Mouse (Mus musculus): ENCODE measurements around the gene Pnkd.

Gene Pnkd

GRCm38 (mm10) chr1:74297269-74297668, 12.5 kb downstream of the Pnkd start:
- 70% methylated on average over 3 of the region's 3 CpGs for WGBS

GRCm38 (mm10) chr1:74298157-74298750, 13.5 kb downstream of the Pnkd start:
- 78% methylated on average over 5 of the region's 5 CpGs for WGBS

- 51% methylated on average over 5 of the region's 5 CpGs for WGBS
Observed at GRCm38 (mm10) chr1:74298996-74299395, 14.3 kb downstream of the Pnkd start.

- WGBS = 69% methylated on average over 6 of the region's 6 CpGs
Observed at GRCm38 (mm10) chr1:74300347-74301110, 15.8 kb downstream of the Pnkd start.

- 78% methylated on average over 7 of the region's 7 CpGs for WGBS
Observed at GRCm38 (mm10) chr1:74302229-74302628, 17.5 kb downstream of the Pnkd start.

- 71% methylated on average over 2 of the region's 2 CpGs for WGBS
Observed at GRCm38 (mm10) chr1:74302835-74303234, 18.1 kb downstream of the Pnkd start.

- WGBS = 4% methylated on average over 56 of the region's 56 CpGs
Observed at GRCm38 (mm10) chr1:74303509-74304338, 19.0 kb downstream of the Pnkd start.

GRCm38 (mm10) chr1:74304339-74304790, 19.6 kb downstream of the Pnkd start:
- WGBS = 21% methylated on average over 12 of the region's 12 CpGs

GRCm38 (mm10) chr1:74304946-74305345, 20.2 kb downstream of the Pnkd start:
- WGBS = 73% methylated on average over 4 of the region's 4 CpGs

DNA sequence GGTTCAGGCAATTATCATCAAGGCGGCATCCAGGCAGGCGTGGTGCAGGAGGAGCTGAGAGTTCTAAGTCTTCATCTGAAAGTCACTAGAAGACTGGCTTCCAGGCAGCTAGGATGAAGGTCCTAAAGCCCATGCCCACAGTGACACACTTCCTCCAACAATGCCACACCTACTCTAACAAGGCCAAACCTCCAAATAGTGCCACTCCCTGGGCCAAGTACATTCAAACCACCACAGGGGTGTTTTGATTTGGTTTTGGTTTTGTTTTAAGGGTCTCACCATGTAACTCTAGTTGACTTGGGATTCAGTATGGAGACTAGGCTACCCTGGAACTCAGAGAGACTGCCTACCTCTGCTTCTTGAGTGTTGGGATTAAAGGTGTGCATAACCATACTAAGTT, 20.8 kb downstream of the Pnkd start, which contains the start of gene Tmbim1:
Tmbim1 (minus strand) TSS at position 101 of the 400 bp plus-strand sequence.
- WGBS = 97% methylated on average over 2 of the region's 2 CpGs

DNA sequence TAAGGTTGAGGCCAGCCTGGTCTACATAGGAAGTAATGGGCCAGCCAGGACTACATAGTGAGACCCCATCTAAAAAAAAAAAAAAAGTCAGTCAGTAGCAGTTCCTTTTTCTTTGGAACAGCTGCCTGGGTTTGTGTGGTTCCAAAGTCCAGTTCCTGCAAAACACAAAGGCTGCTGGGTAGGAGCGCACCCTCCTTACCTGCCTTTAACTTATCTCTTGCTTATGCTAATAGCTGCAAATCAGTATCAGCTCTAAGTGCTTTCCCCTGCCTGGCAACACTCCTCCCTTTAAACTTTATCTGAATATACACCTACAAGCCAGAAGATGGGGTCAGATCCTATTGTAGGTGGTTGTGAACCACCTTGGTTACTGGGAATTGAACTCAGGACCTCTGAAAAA, 22.4 kb downstream of the Pnkd start:
- WGBS = 100% methylated on average over 1 of the region's 1 CpGs

DNA sequence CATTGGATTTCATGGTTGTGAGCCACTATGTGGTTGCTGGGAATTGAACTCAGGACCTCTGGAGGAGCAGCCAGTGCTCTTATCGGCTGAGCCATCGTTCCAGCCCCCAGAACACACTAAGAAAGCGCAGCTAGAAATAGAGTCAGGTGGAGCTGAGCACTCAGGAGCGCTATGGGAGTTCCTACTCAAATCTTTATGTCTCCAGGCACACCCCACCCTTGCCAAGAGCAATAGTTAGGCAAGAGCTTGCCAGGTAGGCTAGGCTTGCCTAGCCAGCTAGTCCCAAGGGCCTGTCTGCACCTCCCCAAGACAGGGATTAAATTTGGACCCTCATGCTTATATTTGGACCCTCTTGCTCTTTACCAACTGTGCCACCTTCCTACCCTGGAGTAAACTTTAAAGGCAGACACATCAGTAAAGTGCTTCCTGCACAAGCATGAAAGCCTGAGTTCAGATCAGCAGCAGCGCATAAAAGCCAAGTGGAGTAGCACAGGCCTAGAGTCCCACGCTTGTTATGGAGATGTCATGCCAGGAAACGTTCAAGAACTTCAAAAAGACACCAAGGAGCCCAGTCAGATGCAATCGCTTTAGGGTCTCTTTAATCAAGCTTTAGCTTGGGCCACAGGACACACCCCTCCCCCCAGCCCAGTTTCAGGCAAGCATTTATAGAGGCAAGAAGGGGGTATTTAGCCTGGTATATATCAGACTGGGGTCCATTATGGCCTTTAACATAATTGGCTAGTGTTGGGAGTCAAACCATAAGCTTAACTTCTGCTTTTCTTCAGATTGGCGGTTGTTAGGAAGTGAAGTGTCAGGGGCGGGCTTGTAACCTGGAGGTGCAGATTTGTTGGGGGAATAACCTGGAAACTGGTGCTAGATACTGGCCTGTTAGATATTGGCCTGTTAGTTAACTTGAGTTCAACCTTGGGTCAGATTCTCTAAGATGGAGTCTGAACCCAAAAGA, 23.6 kb downstream of the Pnkd start:
- 87% methylated on average over 10 of the region's 10 CpGs for WGBS

- 54% methylated on average over 3 of the region's 3 CpGs for WGBS
Observed at GRCm38 (mm10) chr1:74309767-74310166, 25.0 kb downstream of the Pnkd start.

GRCm38 (mm10) chr1:74313049-74313692, 28.4 kb downstream of the Pnkd start:
- WGBS = 1% methylated on average over 3 of the region's 3 CpGs

DNA sequence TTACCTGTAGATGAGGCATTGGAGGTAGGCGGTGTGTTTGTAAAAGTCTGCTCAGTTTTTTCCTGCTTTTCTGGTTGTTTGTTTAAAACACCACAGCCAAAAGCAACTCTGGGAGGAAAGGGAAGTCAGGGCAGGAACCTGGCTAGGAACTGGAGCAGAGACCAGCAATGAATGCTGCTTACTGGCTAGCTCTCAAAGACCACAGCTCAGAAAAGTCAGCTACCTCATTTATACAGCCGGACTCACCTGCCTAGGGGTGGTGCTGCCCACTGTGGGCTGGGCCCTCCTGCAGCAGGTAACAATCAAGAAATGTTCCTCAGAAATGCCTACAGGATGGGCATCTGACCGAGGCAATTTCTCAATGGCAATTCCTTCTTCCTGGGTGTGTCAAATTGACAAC, 30.1 kb downstream of the Pnkd start:
- 75% methylated on average over 3 of the region's 3 CpGs for WGBS

DNA sequence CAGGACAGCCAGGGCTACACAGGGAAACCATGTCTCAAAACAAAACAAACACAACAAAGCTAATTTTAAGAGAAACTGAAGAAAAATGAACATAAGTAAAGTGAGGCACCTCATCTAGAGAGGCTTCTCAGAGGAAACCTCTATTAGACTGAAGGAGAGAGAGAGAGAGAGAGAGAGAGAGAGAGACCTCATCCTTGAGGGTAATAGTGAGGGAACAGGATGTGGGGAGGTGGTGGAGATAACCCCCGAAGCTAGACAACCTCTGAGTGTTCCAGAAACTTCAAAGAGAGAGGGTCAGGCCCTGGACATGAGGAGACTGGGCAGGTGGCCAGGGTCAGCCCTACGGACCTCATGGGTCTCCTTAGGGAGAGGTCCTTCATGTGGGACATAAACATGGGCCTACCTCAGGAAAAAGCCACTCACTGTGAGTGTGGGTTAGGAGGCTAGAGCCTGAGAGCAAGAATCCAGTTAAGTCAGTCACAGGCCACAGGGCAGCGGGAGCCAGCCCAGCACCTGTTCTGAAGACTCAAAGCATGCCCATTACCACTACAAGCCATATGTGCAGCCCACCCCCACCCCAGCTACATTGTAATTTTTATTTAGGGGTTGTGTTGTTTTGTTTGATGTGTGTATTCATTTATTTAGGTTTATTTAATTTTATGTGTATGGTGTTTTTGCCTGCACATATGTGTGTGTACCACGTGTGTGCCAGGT, 31.5 kb downstream of the Pnkd start:
- 78% methylated on average over 4 of the region's 4 CpGs for WGBS

DNA sequence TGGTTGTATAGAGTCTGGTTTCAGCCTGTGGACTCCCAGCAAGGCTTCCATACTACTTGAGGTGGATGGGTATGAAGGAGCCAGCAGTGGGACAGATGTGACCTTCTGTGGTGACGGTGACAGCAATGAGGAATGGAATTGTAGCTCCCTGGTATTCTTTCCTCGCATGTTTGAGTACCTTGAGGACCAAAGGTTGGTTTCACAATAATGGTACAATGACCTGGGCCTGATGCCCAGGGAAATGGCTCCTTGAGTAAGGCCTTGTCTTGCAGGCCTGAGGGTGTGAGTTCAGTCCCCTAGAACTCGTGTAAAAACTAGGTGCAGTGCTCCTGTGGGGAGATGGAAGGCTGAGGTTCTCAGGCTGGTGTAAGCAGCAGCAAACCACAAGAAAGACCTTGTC, 34.0 kb downstream of the Pnkd start:
- whole genome bisulfite sequencing = over 99% methylated on average over 3 of the region's 3 CpGs

GRCm38 (mm10) chr1:74321396-74321795, 36.7 kb downstream of the Pnkd start:
- WGBS = 83% methylated on average over 3 of the region's 3 CpGs

- 77% methylated on average over 2 of the region's 2 CpGs for WGBS
Observed at GRCm38 (mm10) chr1:74326916-74327315, 42.2 kb downstream of the Pnkd start.

- 67% methylated on average over 7 of the region's 7 CpGs for WGBS
Observed at GRCm38 (mm10) chr1:74329899-74330431, 45.2 kb downstream of the Pnkd start.

Data from cerebral cortex, adult 2 months (tissue).